Mouse (Mus musculus) heart, embryonic 15.5 days (tissue): Measurements from ENCODE around the gene Ccdc144b. TPM values are rescaled to one million over a fixed set of nuclear protein-coding genes. Genes with fewer than 3 reads are reported as not detected.

Source experiments
- ATAC-seq: fragments of 200-750 bp; cut with Nextera tagmentation; replicated peaks from 2 replicates; pipeline ENCODE4 v1.8.0; 2017; ENCODE audit warnings: low read depth, moderate TSS enrichment; ENCODE audit not compliant: insufficient number of reproducible peaks, insufficient read depth, low FRiP score
- H3K27ac ChIP-seq: fragments of 300-500 bp; sonication (generic); 2 replicates; pipeline ENCODE4 v1.5.1; 2015; ENCODE audit warnings: mild to moderate bottlenecking, inconsistent platforms
- H3K27me3 ChIP-seq: fragments of 300-500 bp; sonication (generic); 2 replicates; pipeline ENCODE4 v1.6.1; 2015; ENCODE audit warnings: inconsistent platforms
- H3K36me3 ChIP-seq: fragments of 300-500 bp; sonication (generic); 2 replicates; pipeline ENCODE4 v1.6.1; 2015; ENCODE audit warnings: mild to moderate bottlenecking, inconsistent platforms
- H3K4me1 ChIP-seq: fragments of 300-500 bp; sonication (generic); replicated peaks from 2 replicates; pipeline ENCODE4 v1.6.1; 2015; ENCODE audit warnings: inconsistent platforms
- H3K4me2 ChIP-seq: fragments of 300-500 bp; sonication (generic); 2 replicates; pipeline ENCODE4 v1.6.1; 2015; ENCODE audit warnings: inconsistent platforms, mild to moderate bottlenecking, moderate library complexity
- H3K4me3 ChIP-seq: fragments of 300-500 bp; sonication (generic); 2 replicates; pipeline ENCODE4 v1.5.1; 2015; ENCODE audit warnings: mild to moderate bottlenecking, inconsistent platforms
- H3K9ac ChIP-seq: fragments of 300-500 bp; sonication (generic); 2 replicates; pipeline ENCODE4 v1.6.1; 2015; ENCODE audit warnings: mild to moderate bottlenecking, inconsistent platforms
- H3K9me3 ChIP-seq: fragments of 300-500 bp; sonication (generic); replicated peaks from 2 replicates; pipeline ENCODE4 v1.6.1; 2016; ENCODE audit warnings: inconsistent platforms
- WGBS: fragments of 180-500 bp; shearing (Covaris S2); methylation state at CpG from one replicate; pipeline ENCODE4 v1.1.7; 2015; ENCODE audit warnings: mixed read lengths; 5-methylcytosine and 5-hydroxymethylcytosine counted together
- polyA plus RNA-seq: library from polyadenylated mRNA; unstranded; fragments of >200 nt; fragmentation: Nextera tagmentation; extraction: Ambion mirVana; gene quantifications from 2 replicates; pipeline ENCODE4 v1.2.1, GENCODE M21; 2015

Gene Ccdc144b
- 0.08 and 0.09 TPM in 2 replicates for polyA plus RNA-seq

DNA sequence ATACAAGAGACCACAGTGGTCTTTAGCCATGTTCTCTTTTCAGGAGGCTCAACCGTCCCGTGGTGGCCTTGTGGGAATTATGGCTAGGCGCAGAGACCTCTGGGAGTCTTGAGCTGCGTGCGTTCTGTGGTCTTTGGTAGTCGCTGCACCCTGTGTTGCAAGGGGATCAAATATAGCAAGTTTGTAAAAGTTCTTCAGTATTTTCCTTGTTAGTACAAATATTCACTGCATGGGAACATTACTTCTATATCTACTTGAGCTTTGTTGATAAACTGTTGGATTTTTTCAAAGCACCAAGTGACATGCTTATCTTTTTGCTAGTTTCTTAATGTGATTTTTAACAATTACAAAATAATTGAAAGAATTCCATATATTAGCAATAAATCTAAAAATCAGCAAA lies at the start of gene Ccdc144b:
Ccdc144b (minus strand) TSS at position 101 of the 400 bp plus-strand sequence.
- no peak within 1 kb of the TSS for H3K4me2 ChIP-seq
- H3K4me3 ChIP-seq = no peak within 1 kb of the TSS
- no peaks in the 10 kb centered on the region for H3K27me3 ChIP-seq
- 90% methylated on average over 6 of the region's 6 CpGs for WGBS
- ATAC-seq = no peak
- no peaks in the 10 kb centered on the region for H3K36me3 ChIP-seq
- no peak within 1 kb of the TSS for H3K27ac ChIP-seq
- H3K4me1 ChIP-seq = no peaks in the 10 kb centered on the region
- no peaks in the 10 kb centered on the region for H3K9me3 ChIP-seq
- no peak within 1 kb of the TSS for H3K9ac ChIP-seq

DNA sequence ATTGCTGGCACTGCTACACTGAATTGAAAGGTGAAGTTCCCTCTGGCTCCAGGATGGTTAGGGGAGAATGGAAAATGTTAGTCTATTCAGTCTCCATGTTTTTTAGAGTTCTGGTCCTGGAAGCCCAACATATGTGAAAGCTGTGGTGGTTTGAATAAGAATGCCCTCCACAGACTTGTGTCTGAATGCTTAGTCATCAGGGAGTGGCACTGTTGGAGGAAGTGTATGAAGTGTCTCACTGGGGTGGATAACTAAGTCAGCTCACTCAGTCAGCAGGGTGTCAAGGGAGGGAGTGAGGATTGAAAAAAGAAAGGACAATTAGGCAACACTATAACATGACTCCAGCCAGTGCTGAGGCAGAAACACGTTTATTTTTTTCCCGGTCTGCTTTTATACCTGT lies 42.0 kb upstream of the Ccdc144b start:
- ATAC-seq = no peak
- Histone ChIP-seq H3K9me3 (no peaks in the 10 kb centered on the region), H3K27ac (no peak overlapping the region), H3K36me3 (peaks cover 11% of the 10 kb centered on the region), H3K9ac (no peak overlapping the region), H3K4me3 (no peak overlapping the region), H3K4me1 (no peaks in the 10 kb centered on the region), H3K27me3 (no peaks in the 10 kb centered on the region), H3K4me2 (no peak overlapping the region)
- WGBS = 82% methylated on average over 2 of the region's 2 CpGs

DNA sequence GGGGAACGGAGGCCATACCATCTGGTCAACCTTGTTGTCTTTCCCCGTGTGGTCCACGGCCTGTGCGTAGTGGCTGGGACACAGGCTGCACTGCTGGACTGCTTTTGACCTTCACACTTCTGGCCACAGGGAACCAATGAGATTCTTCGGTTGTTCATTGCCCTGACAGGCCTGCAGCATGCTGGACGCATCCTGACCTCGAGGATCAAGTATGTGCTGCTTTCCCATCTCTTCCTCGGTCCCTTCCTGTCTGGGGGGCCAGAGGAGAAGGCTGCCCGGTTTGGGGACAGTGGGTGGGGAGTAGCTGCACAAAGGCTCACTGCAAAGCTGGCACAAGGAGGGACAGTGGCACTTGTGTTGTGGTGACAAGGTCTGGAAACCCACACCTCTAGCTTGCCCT lies 34.2 kb upstream of the Ccdc144b start:
- H3K27me3 ChIP-seq = no peaks in the 10 kb centered on the region

DNA sequence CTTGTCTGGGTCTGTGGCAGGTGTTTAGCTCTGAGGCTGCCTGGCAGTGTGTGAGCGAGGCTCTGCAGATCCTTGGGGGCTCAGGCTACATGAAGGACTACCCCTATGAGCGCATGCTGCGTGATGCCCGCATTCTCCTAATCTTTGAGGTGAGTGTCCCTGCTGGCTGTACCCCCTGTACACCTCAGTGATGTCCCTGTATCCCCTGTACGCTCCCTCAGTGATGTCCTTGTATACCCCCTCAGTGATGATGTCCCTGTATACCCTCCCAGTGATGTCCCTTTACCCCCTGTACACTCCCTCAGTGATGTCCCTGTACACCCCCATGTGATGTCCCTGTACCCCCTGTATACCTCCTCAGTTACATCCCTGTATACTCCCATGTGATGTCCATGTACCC lies 32.0 kb upstream of the Ccdc144b start:
- 98% methylated on average over 5 of the region's 5 CpGs for WGBS
- Histone ChIP-seq H3K4me2 (no peak overlapping the region), H3K27ac (no peak overlapping the region), H3K36me3 (peaks cover 89% of the 10 kb centered on the region), H3K4me3 (no peak overlapping the region), H3K4me1 (no peaks in the 10 kb centered on the region), H3K9me3 (no peaks in the 10 kb centered on the region), H3K9ac (no peak overlapping the region), H3K27me3 (no peaks in the 10 kb centered on the region)
- no peak for ATAC-seq

More for the DNA sequence above, 34.2 kb upstream of the Ccdc144b start:
- no peaks in the 10 kb centered on the region for H3K4me1 ChIP-seq
- no peak overlapping the region for H3K9ac ChIP-seq
- no peak overlapping the region for H3K4me3 ChIP-seq
- H3K4me2 ChIP-seq = no peak overlapping the region
- peaks cover 78% of the 10 kb centered on the region for H3K36me3 ChIP-seq
- 84% methylated on average over 9 of the region's 9 CpGs for WGBS
- no peak for ATAC-seq
- no peaks in the 10 kb centered on the region for H3K9me3 ChIP-seq
- H3K27ac ChIP-seq = no peak overlapping the region

DNA sequence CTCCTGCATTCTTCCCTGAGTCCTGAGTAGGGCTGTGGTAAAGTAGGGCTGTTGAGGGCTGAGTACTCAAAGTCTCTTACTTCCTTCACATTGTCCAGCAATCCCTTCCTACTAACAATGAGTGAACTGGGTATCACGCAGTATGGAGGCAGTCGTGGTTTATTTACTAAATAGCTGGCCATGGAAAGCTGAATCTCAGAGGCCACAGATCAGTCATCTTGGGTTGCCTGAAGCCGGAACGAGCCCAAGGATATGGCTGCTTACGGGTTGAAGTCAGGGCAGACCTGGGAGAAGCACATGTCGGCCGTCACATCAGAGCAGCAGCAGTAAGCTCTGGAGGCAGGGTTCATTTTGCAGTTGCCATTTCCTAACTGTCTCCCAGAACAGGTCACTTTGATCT lies 30.0 kb upstream of the Ccdc144b start:
- H3K36me3 ChIP-seq = peaks cover 86% of the 10 kb centered on the region
- no peak for ATAC-seq
- WGBS = 93% methylated on average over 7 of the region's 7 CpGs

DNA sequence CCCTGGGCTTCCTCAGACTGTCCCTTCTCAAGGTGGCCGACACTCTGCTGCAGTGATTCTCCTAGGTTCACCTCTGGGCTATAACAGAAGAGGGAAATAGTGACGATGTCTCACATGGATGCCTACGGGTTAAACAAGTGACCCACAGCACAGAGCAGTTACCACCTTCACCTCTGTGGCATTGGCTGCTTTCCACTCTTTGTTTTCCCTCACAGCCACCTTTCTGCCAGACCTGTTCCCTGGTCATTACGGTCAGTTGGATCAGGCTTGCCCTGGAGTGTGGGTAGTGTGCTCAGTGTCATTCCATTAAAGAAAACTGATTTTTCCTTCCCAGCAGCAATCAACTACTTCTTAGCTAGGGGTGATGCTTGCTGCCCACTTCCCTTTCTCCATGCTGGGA lies 29.5 kb upstream of the Ccdc144b start:
- Histone ChIP-seq H3K4me2 (no peak overlapping the region), H3K9me3 (no peaks in the 10 kb centered on the region), H3K9ac (no peak overlapping the region), H3K27ac (no peak overlapping the region), H3K36me3 (peaks cover 86% of the 10 kb centered on the region), H3K4me3 (no peak overlapping the region), H3K27me3 (no peaks in the 10 kb centered on the region), H3K4me1 (no peaks in the 10 kb centered on the region)
- ATAC-seq = no peak
- 96% methylated on average over 4 of the region's 4 CpGs for WGBS

More for the DNA sequence above, 30.0 kb upstream of the Ccdc144b start:
- H3K4me2 ChIP-seq = no peak overlapping the region
- H3K27me3 ChIP-seq = no peaks in the 10 kb centered on the region
- no peak overlapping the region for H3K27ac ChIP-seq
- H3K4me1 ChIP-seq = no peaks in the 10 kb centered on the region
- no peak overlapping the region for H3K9ac ChIP-seq
- no peaks in the 10 kb centered on the region for H3K9me3 ChIP-seq
- no peak overlapping the region for H3K4me3 ChIP-seq

DNA sequence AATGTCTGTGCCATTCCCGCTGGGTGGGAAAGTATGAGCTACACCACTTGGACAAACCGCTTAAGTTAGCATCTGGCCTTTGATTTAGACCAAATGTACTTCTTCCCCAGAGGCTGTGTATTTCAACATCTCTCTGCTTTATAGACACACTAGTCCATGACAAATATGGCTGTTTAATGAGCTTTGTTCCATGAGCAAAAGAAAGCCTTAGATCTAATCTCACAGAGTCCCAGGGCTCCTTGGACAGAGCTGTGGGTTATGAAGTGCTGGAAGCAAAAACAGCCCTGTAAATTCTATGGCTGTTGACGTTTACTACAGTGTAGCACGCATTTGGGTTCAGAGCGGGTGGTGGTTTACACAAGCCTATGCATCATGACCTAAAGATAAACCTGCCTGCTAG lies 27.4 kb upstream of the Ccdc144b start:
- Histone ChIP-seq H3K4me3 (no peak overlapping the region), H3K36me3 (peaks cover 91% of the 10 kb centered on the region), H3K4me2 (no peak overlapping the region), H3K4me1 (no peaks in the 10 kb centered on the region), H3K9ac (no peak overlapping the region), H3K27me3 (no peaks in the 10 kb centered on the region), H3K9me3 (no peaks in the 10 kb centered on the region), H3K27ac (no peak overlapping the region)
- no peak for ATAC-seq
- 88% methylated on average over 5 of the region's 5 CpGs for WGBS

DNA sequence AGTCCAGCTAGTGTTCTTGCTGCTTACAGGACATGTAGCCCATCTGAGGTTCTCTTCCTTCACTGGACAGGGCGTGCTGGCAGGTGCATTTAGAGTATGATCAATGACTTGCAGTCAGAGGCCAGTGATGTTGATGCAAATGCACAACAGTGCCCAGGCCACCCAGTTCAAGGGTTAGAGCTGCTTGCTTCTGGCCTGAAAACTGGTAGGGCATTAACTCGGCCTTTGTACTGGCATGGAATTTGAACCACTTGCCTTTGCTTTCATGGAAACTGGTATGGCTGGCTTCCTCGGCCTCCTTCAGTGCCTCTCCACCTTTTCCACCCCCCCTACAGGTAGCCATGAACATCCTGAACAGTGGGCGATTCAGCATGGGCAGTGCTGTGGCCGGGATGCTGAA lies 26.5 kb upstream of the Ccdc144b start:
- H3K4me2 ChIP-seq = no peak overlapping the region
- ATAC-seq = no peak
- no peak overlapping the region for H3K9ac ChIP-seq
- no peaks in the 10 kb centered on the region for H3K4me1 ChIP-seq
- H3K27ac ChIP-seq = no peak overlapping the region
- H3K36me3 ChIP-seq = peaks cover 91% of the 10 kb centered on the region
- H3K27me3 ChIP-seq = no peaks in the 10 kb centered on the region
- H3K4me3 ChIP-seq = no peak overlapping the region
- WGBS = 90% methylated on average over 5 of the region's 5 CpGs
- H3K9me3 ChIP-seq = no peaks in the 10 kb centered on the region

DNA sequence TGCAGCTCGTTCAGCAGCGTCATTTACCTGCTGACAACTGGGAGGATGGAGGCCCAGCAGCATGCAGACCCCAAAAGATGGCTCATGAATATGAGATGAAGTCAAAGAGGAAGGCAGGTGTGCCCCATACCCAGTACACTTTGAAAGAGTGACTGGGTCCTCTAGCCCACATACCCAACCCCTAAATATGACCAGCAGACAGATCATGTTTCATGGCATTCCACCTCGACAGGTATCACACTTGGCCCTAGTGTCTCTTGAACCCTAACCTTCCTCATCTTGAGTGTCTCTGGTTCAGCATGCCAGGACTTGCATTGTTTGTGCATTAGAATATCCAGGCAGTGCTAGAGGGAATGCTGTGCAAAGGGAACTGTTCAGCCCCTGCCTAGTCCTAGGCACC lies 24.0 kb upstream of the Ccdc144b start:
- Histone ChIP-seq H3K36me3 (peaks cover 84% of the 10 kb centered on the region), H3K27ac (no peak overlapping the region), H3K4me1 (no peaks in the 10 kb centered on the region), H3K9ac (no peak overlapping the region), H3K4me2 (no peak overlapping the region), H3K27me3 (no peaks in the 10 kb centered on the region), H3K4me3 (no peak overlapping the region), H3K9me3 (no peaks in the 10 kb centered on the region)
- 79% methylated on average over 3 of the region's 3 CpGs for WGBS
- no peak for ATAC-seq

DNA sequence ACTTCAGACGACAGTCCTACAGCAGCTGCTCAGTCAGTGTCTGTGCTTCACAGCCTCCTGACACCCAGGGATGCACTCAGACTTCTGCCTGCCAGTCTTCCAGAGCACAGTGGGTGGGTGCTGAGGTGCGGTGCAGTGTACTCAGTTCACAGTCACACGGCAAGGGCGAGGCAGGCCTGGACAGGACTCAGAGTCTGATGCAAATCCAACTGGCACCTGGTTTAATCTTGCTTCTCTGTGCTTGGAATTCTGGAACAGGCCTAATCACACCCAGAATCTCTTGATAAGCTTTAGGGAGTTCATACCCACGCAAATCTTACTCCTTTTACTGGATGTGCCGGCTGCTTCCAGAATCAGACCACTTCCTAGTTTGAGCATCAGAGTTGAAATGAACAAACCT lies 22.1 kb upstream of the Ccdc144b start:
- H3K27ac ChIP-seq = no peak overlapping the region
- ATAC-seq = no peak
- 90% methylated on average over 6 of the region's 6 CpGs for WGBS
- H3K9ac ChIP-seq = no peak overlapping the region
- H3K4me3 ChIP-seq = no peak overlapping the region
- no peaks in the 10 kb centered on the region for H3K9me3 ChIP-seq
- no peak overlapping the region for H3K4me2 ChIP-seq
- H3K4me1 ChIP-seq = no peaks in the 10 kb centered on the region
- H3K27me3 ChIP-seq = no peaks in the 10 kb centered on the region
- peaks cover 73% of the 10 kb centered on the region for H3K36me3 ChIP-seq

DNA sequence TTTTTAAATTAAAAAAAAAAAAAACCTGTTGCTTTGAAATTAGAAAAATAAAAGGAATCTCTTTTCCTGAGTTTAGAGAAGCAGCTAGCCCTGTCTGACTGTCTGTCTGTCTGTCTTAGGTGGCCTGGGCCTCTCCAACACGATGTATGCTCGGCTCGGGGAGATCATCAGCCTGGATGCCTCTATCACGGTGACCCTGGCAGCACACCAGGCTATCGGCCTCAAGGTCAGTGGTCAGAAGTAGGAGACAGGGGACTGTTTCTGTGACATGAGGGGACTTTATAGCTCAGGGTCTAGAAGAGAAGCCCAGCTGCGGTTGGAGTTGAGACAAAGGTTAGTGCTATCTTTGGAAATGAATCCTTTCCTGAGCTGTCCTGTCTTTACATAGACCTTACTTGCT lies 20.9 kb upstream of the Ccdc144b start:
- Histone ChIP-seq H3K4me2 (no peak overlapping the region), H3K4me1 (no peaks in the 10 kb centered on the region), H3K36me3 (peaks cover 63% of the 10 kb centered on the region), H3K9ac (no peak overlapping the region), H3K4me3 (no peak overlapping the region), H3K27ac (no peak overlapping the region), H3K27me3 (no peaks in the 10 kb centered on the region), H3K9me3 (no peaks in the 10 kb centered on the region)
- ATAC-seq = no peak
- WGBS = 95% methylated on average over 6 of the region's 6 CpGs

DNA sequence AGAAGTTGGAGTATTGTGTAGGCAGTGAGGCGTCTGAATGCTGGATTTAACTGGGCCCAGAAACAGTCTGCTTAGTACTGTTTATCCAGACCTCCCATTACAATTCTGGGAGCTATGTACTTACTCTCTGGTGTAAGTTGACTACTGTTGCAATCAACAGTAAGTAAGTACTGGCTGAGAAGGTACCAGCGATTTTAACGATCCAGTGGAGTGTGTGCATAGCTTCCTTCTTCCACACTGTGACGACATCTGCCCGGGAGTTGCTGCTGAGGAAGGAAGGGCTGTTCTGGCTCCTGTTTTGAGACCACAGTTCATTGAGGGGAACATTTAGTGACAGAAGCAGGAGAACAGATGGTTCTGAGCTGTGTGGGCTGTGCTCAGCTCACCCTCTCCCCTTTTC lies 17.7 kb upstream of the Ccdc144b start:
- Histone ChIP-seq H3K9me3 (no peaks in the 10 kb centered on the region), H3K4me2 (no peak overlapping the region), H3K4me1 (peaks cover 15% of the 10 kb centered on the region), H3K9ac (no peak overlapping the region), H3K27me3 (no peaks in the 10 kb centered on the region), H3K36me3 (peaks cover 32% of the 10 kb centered on the region), H3K27ac (no peak overlapping the region), H3K4me3 (no peak overlapping the region)
- ATAC-seq = no peak
- 90% methylated on average over 5 of the region's 5 CpGs for WGBS
